Mouse (Mus musculus) forebrain, embryonic 11.5 days (tissue): ENCODE results near the gene Paqr5. TPM values are rescaled to one million over a fixed set of nuclear protein-coding genes. Genes with fewer than 3 reads are reported as not detected.

Source experiments
- ATAC-seq: fragments of 200-750 bp; cut with Nextera tagmentation; replicated peaks from 2 replicates; pipeline ENCODE4 v1.8.0; 2017; ENCODE audit warnings: moderate TSS enrichment; ENCODE audit not compliant: low FRiP score
- DNase-seq: peaks from one replicate; pipeline ENCODE4 v3.0.0-alpha.2; 2017; ENCODE audit warnings: low spot score
- H3K27ac ChIP-seq: fragments of 300-500 bp; sonication (generic); 2 replicates; pipeline ENCODE4 v1.5.1; 2014; ENCODE audit warnings: low read depth, low read length
- H3K27me3 ChIP-seq: fragments of 300-500 bp; sonication (generic); 2 replicates; pipeline ENCODE4 v1.6.1; 2014; ENCODE audit warnings: mild to moderate bottlenecking, low read length, mixed read lengths; ENCODE audit not compliant: control insufficient read depth, insufficient read depth
- H3K36me3 ChIP-seq: fragments of 300-500 bp; sonication (generic); 2 replicates; pipeline ENCODE4 v1.6.1; 2014; ENCODE audit warnings: mild to moderate bottlenecking, low read length, moderate library complexity, mixed read lengths; ENCODE audit not compliant: control insufficient read depth, insufficient read depth
- H3K4me1 ChIP-seq: fragments of 300-500 bp; sonication (generic); replicated peaks from 2 replicates; pipeline ENCODE4 v1.6.1; 2014; ENCODE audit warnings: low read length, mixed read lengths; ENCODE audit not compliant: control insufficient read depth, insufficient read depth
- H3K4me2 ChIP-seq: fragments of 300-500 bp; sonication (generic); 2 replicates; pipeline ENCODE4 v1.6.1; 2014; ENCODE audit warnings: low read depth, mild to moderate bottlenecking, low read length, moderate library complexity, mixed read lengths; ENCODE audit not compliant: severe bottlenecking
- H3K4me3 ChIP-seq: fragments of 300-500 bp; sonication (generic); 2 replicates; pipeline ENCODE4 v1.5.1; 2014; ENCODE audit warnings: low read depth, low read length
- H3K9ac ChIP-seq: fragments of 300-500 bp; sonication (generic); 2 replicates; pipeline ENCODE4 v1.6.1; 2014; ENCODE audit warnings: low read length
- H3K9me3 ChIP-seq: fragments of 300-500 bp; sonication (generic); 2 replicates; pipeline ENCODE4 v1.6.1; 2016; ENCODE audit warnings: low read length, mixed read lengths; ENCODE audit not compliant: control insufficient read depth
- WGBS: fragments of 180-500 bp; shearing (Covaris S2); extraction: QIAGEN DNeasy Blood & Tissue Kit; methylation state at CpG from one replicate; pipeline ENCODE4 v1.1.7; 2014; 5-methylcytosine and 5-hydroxymethylcytosine counted together
- polyA plus RNA-seq: library from polyadenylated mRNA; unstranded; fragments of >200 nt; fragmentation: Nextera tagmentation; extraction: Ambion mirVana; gene quantifications from 2 replicates; pipeline ENCODE4 v1.2.1, GENCODE M21; 2014

Paqr5 gene
- polyA plus RNA-seq, 1 experiment from 2014 or later = 0.60 TPM

- no peaks in the 10 kb centered on the region for H3K27me3 ChIP-seq
- H3K4me1 ChIP-seq = no peaks in the 10 kb centered on the region
- H3K4me2 ChIP-seq = no peak overlapping the region
- H3K4me3 ChIP-seq = no peak overlapping the region
- no peaks in the 10 kb centered on the region for H3K9me3 ChIP-seq
- H3K36me3 ChIP-seq = peaks cover 13% of the 10 kb centered on the region
- ATAC-seq = no peak
- no peak overlapping the region for H3K9ac ChIP-seq
- no peak overlapping the region for H3K27ac ChIP-seq
- 94% methylated on average over 2 of the region's 2 CpGs for WGBS
- no peak for DNase-seq
Measured at GRCm38 (mm10) chr9:61933333-61933732, 93.3 kb downstream of the Paqr5 start.

- Histone ChIP-seq H3K27ac (no peak overlapping the region), H3K4me2 (no peak overlapping the region), H3K4me1 (no peaks in the 10 kb centered on the region), H3K9ac (no peak overlapping the region), H3K27me3 (no peaks in the 10 kb centered on the region), H3K4me3 (no peak overlapping the region), H3K36me3 (peaks cover 13% of the 10 kb centered on the region), H3K9me3 (no peaks in the 10 kb centered on the region)
- 94% methylated on average over 3 of the region's 3 CpGs for WGBS
- DNase-seq = no peak
- no peak for ATAC-seq
Measured at GRCm38 (mm10) chr9:61932009-61932408, 94.6 kb downstream of the Paqr5 start.

- Histone ChIP-seq H3K27me3 (no peaks in the 10 kb centered on the region), H3K27ac (no peak overlapping the region), H3K36me3 (peaks cover 20% of the 10 kb centered on the region), H3K4me3 (no peak overlapping the region), H3K4me1 (no peaks in the 10 kb centered on the region), H3K9me3 (no peaks in the 10 kb centered on the region), H3K9ac (no peak overlapping the region), H3K4me2 (no peak overlapping the region)
- 94% methylated on average over 10 of the region's 10 CpGs for WGBS
- ATAC-seq = no peak
- no peak for DNase-seq
Measured at GRCm38 (mm10) chr9:61925086-61925660, 101.5 kb downstream of the Paqr5 start.

GRCm38 (mm10) chr9:61920331-61920730, 106.3 kb downstream of the Paqr5 start:
- Histone ChIP-seq H3K27ac (no peak overlapping the region), H3K36me3 (peaks cover 13% of the 10 kb centered on the region), H3K4me1 (no peaks in the 10 kb centered on the region), H3K4me3 (no peak overlapping the region), H3K4me2 (no peak overlapping the region), H3K9ac (no peak overlapping the region), H3K9me3 (no peaks in the 10 kb centered on the region), H3K27me3 (no peaks in the 10 kb centered on the region)
- no peak for ATAC-seq
- DNase-seq = no peak
- WGBS = 97% methylated on average over 6 of the region's 6 CpGs

- Histone ChIP-seq H3K27me3 (no peaks in the 10 kb centered on the region), H3K27ac (no peak overlapping the region), H3K9ac (no peak overlapping the region), H3K9me3 (no peaks in the 10 kb centered on the region), H3K4me1 (no peaks in the 10 kb centered on the region), H3K4me2 (no peak overlapping the region), H3K36me3 (peaks cover 8% of the 10 kb centered on the region; the same call in 1 of the 2 replicates), H3K4me3 (no peak overlapping the region)
- ATAC-seq (no peak), DNase-seq (no peak)
- 97% methylated on average over 5 of the region's 5 CpGs for WGBS
Measured at GRCm38 (mm10) chr9:61919464-61919863, 107.2 kb downstream of the Paqr5 start.

- H3K9me3 ChIP-seq = no peaks in the 10 kb centered on the region
- WGBS = 95% methylated on average over 6 of the region's 6 CpGs
- H3K9ac ChIP-seq = no peak overlapping the region
- peaks cover 3% of the 10 kb centered on the region; the same call in 1 of the 2 replicates for H3K36me3 ChIP-seq
- H3K27me3 ChIP-seq = no peaks in the 10 kb centered on the region
- H3K4me2 ChIP-seq = no peak overlapping the region
- DNase-seq = no peak
- H3K4me3 ChIP-seq = no peak overlapping the region
- no peaks in the 10 kb centered on the region for H3K4me1 ChIP-seq
- H3K27ac ChIP-seq = no peak overlapping the region
- no peak for ATAC-seq
Measured at GRCm38 (mm10) chr9:61917436-61917835, 109.2 kb downstream of the Paqr5 start.

GRCm38 (mm10) chr9:61916986-61917385, 109.7 kb downstream of the Paqr5 start:
- H3K4me2 ChIP-seq = no peak overlapping the region
- ATAC-seq = no peak
- no peaks in the 10 kb centered on the region for H3K9me3 ChIP-seq
- H3K9ac ChIP-seq = no peak overlapping the region
- no peaks in the 10 kb centered on the region for H3K4me1 ChIP-seq
- no peak overlapping the region for H3K27ac ChIP-seq
- no peaks in the 10 kb centered on the region for H3K27me3 ChIP-seq
- WGBS = 90% methylated on average over 3 of the region's 3 CpGs
- H3K36me3 ChIP-seq = peaks cover 7% of the 10 kb centered on the region; the same call in 1 of the 2 replicates
- DNase-seq = no peak
- H3K4me3 ChIP-seq = no peak overlapping the region

GRCm38 (mm10) chr9:61915393-61916005, 111.2 kb downstream of the Paqr5 start:
- H3K4me1 ChIP-seq = no peaks in the 10 kb centered on the region
- H3K27ac ChIP-seq = 0 out of 2 replicates have a peak overlapping the region, but pooled peaks have one; percentile 87
- no peak for DNase-seq
- peak overlapping the region; percentile 91 for H3K4me3 ChIP-seq
- ATAC-seq = no peak
- H3K27me3 ChIP-seq = no peaks in the 10 kb centered on the region
- H3K9me3 ChIP-seq = no peaks in the 10 kb centered on the region
- peak overlapping the region; percentile 60 for H3K4me2 ChIP-seq
- H3K9ac ChIP-seq = peak overlapping the region; percentile 47; the same call in 1 of the 2 replicates
- 44% methylated on average over 4 of the region's 4 CpGs for WGBS
- peaks cover 11% of the 10 kb centered on the region; the same call in 1 of the 2 replicates for H3K36me3 ChIP-seq

- Histone ChIP-seq H3K27me3 (no peaks in the 10 kb centered on the region), H3K36me3 (peaks cover 11% of the 10 kb centered on the region; the same call in 1 of the 2 replicates), H3K9ac (peak overlapping the region; percentile 47), H3K4me2 (peak overlapping the region; percentile 60), H3K4me3 (peak overlapping the region; percentile 91), H3K27ac (peak overlapping the region; percentile 87; the same call in 1 of the 2 replicates), H3K4me1 (no peaks in the 10 kb centered on the region), H3K9me3 (no peaks in the 10 kb centered on the region)
- WGBS = 5% methylated on average over 13 of the region's 13 CpGs
- ATAC-seq (no peak), DNase-seq (no peak)
Measured at GRCm38 (mm10) chr9:61914917-61915300, 111.7 kb downstream of the Paqr5 start.
